Mouse (Mus musculus) liver, embryonic 13.5 days (tissue): Measurements from ENCODE around the gene Tmprss3. TPM values are rescaled to one million over a fixed set of nuclear protein-coding genes. Genes with fewer than 3 reads are reported as not detected.
A peak's percentile ranks its signal among the peaks of the same experiment; 100 is the strongest.

ENCODE experiments used
- ATAC-seq: fragments of 200-750 bp; cut with Nextera tagmentation; 2 replicates; pipeline ENCODE4 v1.8.0; 2017; ENCODE audit warnings: low read depth, mild to moderate bottlenecking, moderate number of reproducible peaks, moderate library complexity
- DNase-seq: peaks from one replicate; pipeline ENCODE4 v3.0.0; 2022
- H3K27ac ChIP-seq: fragments of 300-500 bp; sonication (generic); 2 replicates; pipeline ENCODE4 v1.5.1; 2015; ENCODE audit warnings: moderate library complexity, mild to moderate bottlenecking, inconsistent platforms
- H3K27me3 ChIP-seq: fragments of 300-500 bp; sonication (generic); 2 replicates; pipeline ENCODE4 v1.6.1; 2015; ENCODE audit warnings: mild to moderate bottlenecking, inconsistent platforms
- H3K36me3 ChIP-seq: fragments of 300-500 bp; sonication (generic); 2 replicates; pipeline ENCODE4 v1.6.1; 2015; ENCODE audit warnings: mild to moderate bottlenecking, inconsistent platforms
- H3K4me1 ChIP-seq: fragments of 300-500 bp; sonication (generic); replicated peaks from 2 replicates; pipeline ENCODE4 v1.6.1; 2015; ENCODE audit warnings: inconsistent platforms
- H3K4me2 ChIP-seq: fragments of 300-500 bp; sonication (generic); 2 replicates; pipeline ENCODE4 v1.6.1; 2015; ENCODE audit warnings: inconsistent platforms, mild to moderate bottlenecking, moderate library complexity
- H3K4me3 ChIP-seq: fragments of 300-500 bp; sonication (generic); replicated peaks from 2 replicates; pipeline ENCODE4 v1.5.1; 2015; ENCODE audit warnings: mild to moderate bottlenecking, inconsistent platforms
- H3K9ac ChIP-seq: fragments of 300-500 bp; sonication (generic); 2 replicates; pipeline ENCODE4 v1.6.1; 2015; ENCODE audit warnings: mild to moderate bottlenecking, inconsistent platforms
- H3K9me3 ChIP-seq: fragments of 300-500 bp; sonication (generic); replicated peaks from 2 replicates; pipeline ENCODE4 v1.6.1; 2016; ENCODE audit warnings: inconsistent platforms
- WGBS: fragments of 180-500 bp; shearing (Covaris S2); methylation state at CpG from one replicate; pipeline ENCODE4 v1.1.7; 2015; ENCODE audit not compliant: insufficient replicate concordance; 5-methylcytosine and 5-hydroxymethylcytosine counted together
- polyA plus RNA-seq: library from polyadenylated mRNA; unstranded; fragments of >200 nt; fragmentation: Nextera tagmentation; extraction: Ambion mirVana; gene quantifications from 2 replicates; pipeline ENCODE4 v1.2.1, GENCODE M21; 2015

Tmprss3 gene
- polyA plus RNA-seq, 1 experiment from 2014 or later: 0.16 TPM

DNA sequence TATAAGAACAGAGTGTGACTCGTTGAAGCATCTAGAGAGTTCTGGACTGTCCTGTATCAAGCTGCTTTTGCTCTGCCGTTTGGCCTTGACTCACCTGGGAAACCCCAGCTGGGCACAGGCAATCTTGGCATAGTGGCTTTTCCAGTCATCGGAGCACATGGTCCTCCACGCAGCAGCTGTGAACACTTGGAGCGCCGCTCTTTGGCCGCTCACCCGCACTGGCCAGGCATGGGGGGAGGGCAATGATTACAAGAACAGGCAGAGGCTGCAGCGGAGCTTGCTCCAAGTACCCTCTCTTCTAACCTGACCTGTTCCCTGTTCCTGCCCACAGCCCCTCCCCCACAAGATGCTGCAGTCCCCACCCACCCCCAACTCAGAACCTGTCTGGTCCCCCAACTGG lies 5.4 kb downstream of the Tmprss3 start:
- Histone ChIP-seq H3K27ac (no peak overlapping the region), H3K4me3 (no peak overlapping the region), H3K27me3 (no peaks in the 10 kb centered on the region), H3K4me1 (peaks cover 15% of the 10 kb centered on the region), H3K9me3 (no peaks in the 10 kb centered on the region), H3K9ac (no peak overlapping the region), H3K4me2 (no peak overlapping the region), H3K36me3 (no peaks in the 10 kb centered on the region)
- 78% methylated on average over 9 of the region's 9 CpGs for WGBS
- no peak for DNase-seq
- ATAC-seq: no peak

DNA sequence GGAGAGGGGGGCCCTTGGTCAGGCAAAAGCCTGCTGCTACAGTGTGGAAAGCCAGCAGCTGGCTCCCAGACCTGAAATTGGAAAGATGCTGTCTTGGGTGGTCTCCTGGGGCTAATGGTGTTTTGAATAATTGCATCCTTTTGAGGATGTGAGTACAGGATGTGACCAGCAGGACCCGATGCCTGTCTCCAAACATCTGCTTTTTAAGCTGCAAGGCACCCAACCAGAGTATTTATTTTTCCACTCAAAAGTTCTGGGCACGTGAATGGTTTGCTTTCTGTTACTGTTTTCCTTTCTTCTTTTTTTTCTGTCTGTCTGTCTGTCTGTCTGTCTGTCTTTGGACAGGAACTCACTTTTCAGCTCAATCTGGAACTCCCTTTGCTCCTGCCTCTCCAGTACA lies 6.1 kb downstream of the Tmprss3 start:
- H3K9me3 ChIP-seq: no peaks in the 10 kb centered on the region
- WGBS: 64% methylated on average over 2 of the region's 2 CpGs
- ATAC-seq: no peak

DNA sequence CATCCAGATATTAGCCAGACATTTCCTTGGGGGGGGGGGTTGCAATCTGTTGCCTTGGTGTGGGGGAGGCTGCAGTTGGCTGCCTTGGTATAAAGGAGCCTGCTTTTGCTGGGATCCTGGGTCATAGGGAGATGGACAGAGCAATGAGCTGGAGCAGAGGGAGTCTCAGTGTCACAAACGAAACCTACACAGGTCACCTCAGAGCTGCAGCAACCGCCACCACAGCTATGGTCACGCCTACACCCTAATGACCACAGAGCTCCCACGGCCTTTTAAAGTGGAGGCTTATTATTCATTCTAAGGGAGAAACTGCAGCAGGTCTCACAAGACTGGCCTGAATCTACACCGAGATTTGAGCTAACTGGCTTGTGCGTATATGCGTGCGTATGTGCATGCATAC lies 7.0 kb downstream of the Tmprss3 start:
- WGBS: 70% methylated on average over 8 of the region's 8 CpGs
- peaks cover 15% of the 10 kb centered on the region for H3K4me1 ChIP-seq
- H3K9me3 ChIP-seq: no peaks in the 10 kb centered on the region
- H3K4me3 ChIP-seq: no peak overlapping the region
- H3K36me3 ChIP-seq: no peaks in the 10 kb centered on the region
- DNase-seq (no peak), ATAC-seq (no peak)
- H3K27ac ChIP-seq: no peak overlapping the region
- H3K4me2 ChIP-seq: no peak overlapping the region
- no peaks in the 10 kb centered on the region for H3K27me3 ChIP-seq
- H3K9ac ChIP-seq: no peak overlapping the region

More for the DNA sequence above, 6.1 kb downstream of the Tmprss3 start:
- Histone ChIP-seq H3K4me2 (no peak overlapping the region), H3K27me3 (no peaks in the 10 kb centered on the region), H3K9ac (no peak overlapping the region), H3K36me3 (no peaks in the 10 kb centered on the region), H3K27ac (no peak overlapping the region), H3K4me3 (no peak overlapping the region), H3K4me1 (peaks cover 15% of the 10 kb centered on the region)
- no peak for DNase-seq

DNA sequence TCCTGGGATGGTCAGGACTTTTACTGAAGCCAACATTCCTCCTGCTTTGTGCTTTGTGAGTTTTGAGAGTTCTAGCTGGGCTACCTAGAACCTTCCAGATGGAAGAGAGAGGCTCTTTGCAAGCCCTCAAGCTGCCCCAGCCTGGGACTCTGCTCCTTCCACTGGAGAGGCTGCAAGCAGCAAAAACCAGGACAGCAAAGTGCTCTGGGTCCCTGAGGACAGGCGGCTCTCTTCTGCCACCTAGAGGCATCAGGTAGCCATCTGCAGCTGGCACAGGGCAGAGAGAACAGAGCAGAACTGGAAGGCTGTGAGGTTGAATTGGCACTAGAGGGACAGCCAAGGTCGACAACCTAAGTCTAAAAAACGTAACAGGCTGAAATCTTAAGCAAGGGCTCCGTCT lies 11.4 kb downstream of the Tmprss3 start:
- Histone ChIP-seq H3K9ac (no peak overlapping the region), H3K9me3 (no peaks in the 10 kb centered on the region), H3K27ac (no peak overlapping the region), H3K27me3 (no peaks in the 10 kb centered on the region), H3K36me3 (no peaks in the 10 kb centered on the region), H3K4me2 (no peak overlapping the region), H3K4me3 (no peak overlapping the region), H3K4me1 (peaks cover 3% of the 10 kb centered on the region; the same call in 1 of the 2 replicates)
- 10% methylated on average over 4 of the region's 4 CpGs for WGBS
- no peak for ATAC-seq
- peak; percentile 38 for DNase-seq

DNA sequence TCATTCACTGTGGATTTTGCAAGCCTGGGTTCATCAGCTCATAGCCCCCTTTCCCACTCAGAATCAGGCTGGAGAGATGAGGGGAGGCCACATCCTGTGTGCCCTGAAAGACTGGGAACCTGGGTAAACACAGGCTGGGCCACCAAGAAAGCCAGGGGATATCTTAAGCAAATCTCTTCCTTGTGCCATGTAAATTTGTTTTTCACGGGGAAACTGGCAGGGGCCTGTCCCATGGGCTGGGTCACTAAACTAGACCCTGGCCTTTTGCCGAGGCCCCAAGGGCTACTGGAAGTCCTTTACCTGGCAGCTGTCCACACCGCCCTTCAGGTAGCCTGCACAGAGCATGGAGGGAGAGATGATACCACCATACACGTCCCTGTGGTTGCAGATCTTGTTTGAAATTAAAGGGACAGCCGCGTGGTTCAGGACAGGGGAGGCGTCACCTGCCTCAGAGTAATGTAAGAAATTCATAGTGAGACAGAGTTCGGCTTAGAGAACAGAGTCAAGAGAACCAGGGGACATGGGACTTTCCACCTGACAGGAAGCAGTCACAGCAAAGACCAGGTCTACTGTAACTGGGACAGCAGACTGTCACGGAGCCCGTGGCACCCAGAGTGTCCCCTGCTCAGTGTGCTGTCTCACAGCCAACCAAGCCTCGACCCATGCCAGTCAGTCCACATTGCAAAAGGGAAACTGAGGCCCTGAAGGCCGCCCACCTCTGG lies 14.3 kb downstream of the Tmprss3 start:
- no peaks in the 10 kb centered on the region for H3K9me3 ChIP-seq
- H3K4me2 ChIP-seq: no peak overlapping the region
- no peak overlapping the region for H3K27ac ChIP-seq
- no peaks in the 10 kb centered on the region for H3K36me3 ChIP-seq
- no peaks in the 10 kb centered on the region for H3K27me3 ChIP-seq
- ATAC-seq (no peak), DNase-seq (no peak)
- H3K9ac ChIP-seq: no peak overlapping the region
- H3K4me1 ChIP-seq: peaks cover 3% of the 10 kb centered on the region; the same call in 1 of the 2 replicates
- no peak overlapping the region for H3K4me3 ChIP-seq
- 65% methylated on average over 12 of the region's 12 CpGs for WGBS

DNA sequence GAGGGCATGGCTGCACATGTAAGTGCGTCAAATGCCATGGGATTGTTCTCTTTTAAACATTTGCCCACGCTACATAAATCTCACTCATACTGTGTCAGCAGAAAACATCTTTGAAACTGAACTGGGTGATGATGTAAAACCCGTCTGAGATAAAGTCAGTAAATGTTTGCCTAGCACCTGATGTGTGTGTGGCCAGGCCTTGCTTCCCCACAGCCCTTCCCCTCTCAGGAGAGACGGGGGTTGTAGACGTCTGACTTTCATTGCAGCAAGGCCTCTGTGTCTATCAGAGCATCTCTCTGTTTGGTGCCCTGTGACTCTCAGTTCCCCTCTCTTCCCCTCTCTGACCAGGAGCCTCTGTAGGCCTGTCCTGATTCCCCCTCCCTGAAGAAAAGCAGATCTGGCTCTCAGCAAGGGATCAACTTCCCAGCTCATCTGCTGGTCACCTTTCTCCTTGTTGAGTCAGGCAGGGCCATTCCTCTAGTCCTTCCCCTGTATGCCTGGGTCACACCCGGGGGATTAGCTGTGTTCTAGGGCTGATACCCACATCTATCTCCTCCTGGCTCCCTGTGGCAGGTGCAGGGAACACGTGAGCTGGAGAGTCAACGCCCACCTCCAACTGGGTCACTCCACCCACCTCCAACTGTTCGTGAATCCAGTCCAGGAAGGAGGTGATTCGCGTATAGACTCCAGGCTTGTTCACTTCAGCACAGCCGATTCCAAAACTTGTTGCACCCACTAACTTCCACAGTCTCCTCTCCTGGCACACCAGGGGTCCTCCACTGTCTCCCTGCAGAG lies 15.4 kb downstream of the Tmprss3 start:
- ATAC-seq (0 out of 2 replicates have a peak, but pooled peaks have one; percentile 16), DNase-seq (no peak)
- H3K9me3 ChIP-seq: no peaks in the 10 kb centered on the region
- no peaks in the 10 kb centered on the region for H3K36me3 ChIP-seq
- no peak overlapping the region for H3K4me3 ChIP-seq
- H3K27me3 ChIP-seq: no peaks in the 10 kb centered on the region
- H3K4me2 ChIP-seq: no peak overlapping the region
- WGBS: 56% methylated on average over 12 of the region's 12 CpGs
- peaks cover 3% of the 10 kb centered on the region; the same call in 1 of the 2 replicates for H3K4me1 ChIP-seq
- no peak overlapping the region for H3K9ac ChIP-seq
- H3K27ac ChIP-seq: no peak overlapping the region

DNA sequence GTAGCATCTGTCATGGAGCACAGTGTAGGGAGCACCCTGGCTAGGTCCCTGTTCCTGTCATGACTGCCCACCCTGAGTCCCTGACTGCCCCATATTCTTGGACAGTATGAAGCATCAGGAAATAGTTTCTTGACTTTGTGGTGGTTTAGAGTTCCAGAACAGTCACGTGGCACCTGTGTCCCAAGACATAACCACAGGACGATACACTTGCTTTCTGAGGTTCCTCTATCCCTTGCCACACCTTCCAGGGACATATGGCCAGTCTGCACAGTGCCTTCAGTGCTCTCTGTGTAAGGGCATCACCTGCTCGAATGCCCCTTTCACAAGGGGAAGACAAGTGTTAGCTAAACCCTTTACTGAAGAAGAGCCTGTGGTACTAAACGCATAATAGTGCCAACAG lies 17.3 kb downstream of the Tmprss3 start:
- WGBS: 47% methylated on average over 4 of the region's 4 CpGs
- Histone ChIP-seq H3K36me3 (no peaks in the 10 kb centered on the region), H3K27ac (no peak overlapping the region), H3K9ac (no peak overlapping the region), H3K4me3 (no peak overlapping the region), H3K9me3 (no peaks in the 10 kb centered on the region), H3K4me1 (peaks cover 3% of the 10 kb centered on the region; the same call in 1 of the 2 replicates), H3K27me3 (no peaks in the 10 kb centered on the region), H3K4me2 (no peak overlapping the region)
- no peak for ATAC-seq
- no peak for DNase-seq

DNA sequence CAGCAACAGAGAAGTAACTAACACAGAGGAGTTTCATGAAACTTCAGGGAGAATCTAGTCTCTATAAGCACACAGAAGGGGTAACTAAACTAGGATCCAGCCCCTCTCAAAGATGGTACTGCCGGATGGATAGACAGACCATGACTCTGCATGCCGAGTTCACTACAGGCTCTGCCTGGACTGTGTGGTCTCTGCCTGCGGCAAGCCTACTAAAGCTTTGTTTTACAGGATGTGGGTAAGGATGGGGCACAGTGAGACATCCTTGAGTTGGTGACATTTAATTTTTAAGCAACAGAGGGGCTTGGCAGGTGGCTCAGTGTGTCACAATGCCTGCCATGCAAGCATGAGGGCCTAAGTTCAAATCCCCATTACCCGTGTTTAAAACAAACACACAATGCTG lies 22.5 kb downstream of the Tmprss3 start:
- no peak overlapping the region for H3K27ac ChIP-seq
- no peaks in the 10 kb centered on the region for H3K36me3 ChIP-seq
- no peaks in the 10 kb centered on the region for H3K4me1 ChIP-seq
- no peak overlapping the region for H3K4me2 ChIP-seq
- WGBS: 47% methylated on average over 4 of the region's 4 CpGs
- H3K9me3 ChIP-seq: no peaks in the 10 kb centered on the region
- H3K4me3 ChIP-seq: no peak overlapping the region
- ATAC-seq (no peak), DNase-seq (no peak)
- no peaks in the 10 kb centered on the region for H3K27me3 ChIP-seq
- H3K9ac ChIP-seq: no peak overlapping the region

DNA sequence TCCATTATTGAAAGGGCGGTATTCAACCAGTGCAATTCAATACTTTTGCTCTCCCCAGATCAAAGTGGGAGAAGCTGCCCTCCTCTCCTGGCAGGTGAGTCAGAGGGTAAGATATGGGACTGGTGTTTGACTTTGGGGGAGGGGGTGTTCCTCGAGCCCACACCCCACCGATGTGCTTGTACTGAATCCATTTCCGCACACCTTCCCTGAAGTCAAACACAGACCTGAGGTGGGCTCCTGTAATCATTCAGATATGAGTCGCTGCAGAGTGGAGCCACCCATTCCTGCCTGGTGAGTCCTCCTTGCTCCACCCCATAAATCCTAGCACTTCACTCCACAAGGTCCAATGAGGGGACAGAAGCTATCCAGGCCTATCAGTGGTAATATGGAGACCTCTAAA lies 29.0 kb downstream of the Tmprss3 start:
- Histone ChIP-seq H3K4me3 (no peak overlapping the region), H3K27ac (no peak overlapping the region), H3K27me3 (no peaks in the 10 kb centered on the region), H3K9ac (no peak overlapping the region), H3K36me3 (no peaks in the 10 kb centered on the region), H3K4me1 (no peaks in the 10 kb centered on the region), H3K9me3 (no peaks in the 10 kb centered on the region), H3K4me2 (no peak overlapping the region)
- DNase-seq: no peak
- no peak for ATAC-seq
- WGBS: 75% methylated on average over 5 of the region's 5 CpGs

DNA sequence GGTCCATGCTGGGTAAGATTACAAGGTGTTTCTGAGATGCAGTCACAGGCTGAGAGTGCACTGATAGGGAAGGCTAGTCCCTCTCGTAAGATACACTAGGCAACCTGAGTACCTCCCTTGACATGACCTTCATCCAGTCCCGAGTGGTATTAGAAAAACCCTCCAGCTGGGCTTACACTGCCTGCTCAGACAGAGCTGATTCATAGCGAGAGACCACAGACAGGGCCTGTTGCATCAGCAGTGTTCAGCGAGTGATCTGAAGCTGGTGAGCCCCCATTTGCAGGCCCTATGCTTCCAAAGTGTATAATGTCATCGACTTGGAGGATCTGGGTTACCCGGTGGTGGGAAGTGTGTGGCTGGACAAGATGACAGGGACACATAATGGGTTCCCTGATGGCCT lies 33.6 kb downstream of the Tmprss3 start, which contains the start of gene Tff1:
Tff1 (minus strand) TSS at position 151 of the 400 bp plus-strand sequence.
- Histone ChIP-seq H3K36me3 (no peaks in the 10 kb centered on the region), H3K9me3 (no peaks in the 10 kb centered on the region), H3K4me2 (no peak within 1 kb of the TSS), H3K27me3 (no peaks in the 10 kb centered on the region), H3K9ac (no peak within 1 kb of the TSS), H3K27ac (no peak within 1 kb of the TSS), H3K4me3 (no peak within 1 kb of the TSS), H3K4me1 (no peaks in the 10 kb centered on the region)
- ATAC-seq (no peak), DNase-seq (no peak)
- WGBS: 60% methylated on average over 6 of the region's 6 CpGs

DNA sequence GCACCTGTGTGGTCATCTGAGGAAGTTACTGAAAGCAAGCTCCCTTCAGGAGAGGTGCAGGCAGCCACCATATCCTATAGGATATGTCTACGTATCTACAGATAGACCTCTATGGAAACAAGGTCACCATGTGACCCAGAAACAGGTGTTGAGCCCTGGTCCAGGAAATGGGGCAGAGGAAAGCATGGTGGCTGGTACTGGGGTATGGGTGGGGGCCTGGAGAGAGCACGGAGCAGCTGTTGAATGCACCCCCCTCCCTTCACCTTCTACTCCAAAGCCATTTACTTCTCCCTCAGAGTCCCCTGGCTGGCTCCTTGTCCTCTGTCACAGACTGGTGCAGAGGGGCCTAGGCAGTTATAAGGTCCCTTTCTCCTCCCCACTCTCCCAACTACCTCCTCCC lies 35.0 kb downstream of the Tmprss3 start:
- ATAC-seq (no peak), DNase-seq (no peak)
- Histone ChIP-seq H3K36me3 (no peaks in the 10 kb centered on the region), H3K4me2 (no peak overlapping the region), H3K9ac (no peak overlapping the region), H3K4me1 (no peaks in the 10 kb centered on the region), H3K27me3 (no peaks in the 10 kb centered on the region), H3K4me3 (no peak overlapping the region), H3K27ac (no peak overlapping the region), H3K9me3 (no peaks in the 10 kb centered on the region)
- WGBS: 54% methylated on average over 2 of the region's 2 CpGs
